Mouse (Mus musculus): ENCODE data around the gene Ramp1.
A peak's percentile ranks its signal among the peaks of the same experiment; 100 is the strongest.

Gene Ramp1

GRCm38 (mm10) chr1:91201122-91201521 is 21.5 kb downstream of the Ramp1 start:
- peak in 1 of 2 experiments; percentile 3 for DNase-seq

- DNase-seq, result no peak
Measured at GRCm38 (mm10) chr1:91204221-91204765, 24.7 kb downstream of the Ramp1 start.

GRCm38 (mm10) chr1:91205651-91206050 is 26.0 kb downstream of the Ramp1 start:
- no peak for DNase-seq

GRCm38 (mm10) chr1:91206336-91206735 is 26.7 kb downstream of the Ramp1 start:
- DNase-seq, result no peak

- no peak for DNase-seq
Measured at GRCm38 (mm10) chr1:91206873-91207272, 27.3 kb downstream of the Ramp1 start.

- DNase-seq, result peak in 1 of 2 experiments; percentile 11
Measured at GRCm38 (mm10) chr1:91207334-91208074, 27.9 kb downstream of the Ramp1 start.

- DNase-seq, result peak in 1 of 2 experiments; percentile 6
Measured at GRCm38 (mm10) chr1:91209343-91209742, 29.7 kb downstream of the Ramp1 start.

- DNase-seq, result peak in 1 of 2 experiments; percentile 22
Measured at GRCm38 (mm10) chr1:91209785-91210184, 30.2 kb downstream of the Ramp1 start.

GRCm38 (mm10) chr1:91211099-91211498 is 31.5 kb downstream of the Ramp1 start:
- peak; percentile 78 for DNase-seq

GRCm38 (mm10) chr1:91211591-91212008 is 32.0 kb downstream of the Ramp1 start:
- no peak for DNase-seq

GRCm38 (mm10) chr1:91215264-91215663 is 35.6 kb downstream of the Ramp1 start:
- DNase-seq, result peak in 1 of 2 experiments; percentile 3

GRCm38 (mm10) chr1:91215981-91216380 is 36.4 kb downstream of the Ramp1 start:
- peak in 1 of 2 experiments; percentile 27 for DNase-seq

- peak in 1 of 2 experiments; percentile 5 for DNase-seq
Measured at GRCm38 (mm10) chr1:91216504-91217267, 37.1 kb downstream of the Ramp1 start.

GRCm38 (mm10) chr1:91219641-91220321 is 40.2 kb downstream of the Ramp1 start:
- peak in 1 of 2 experiments; percentile 3 for DNase-seq

GRCm38 (mm10) chr1:91220322-91220672 is 40.7 kb downstream of the Ramp1 start:
- DNase-seq, result no peak

- peak in 1 of 2 experiments; percentile 2 for DNase-seq
Measured at GRCm38 (mm10) chr1:91226562-91226961, 46.9 kb downstream of the Ramp1 start.

- peak in 1 of 2 experiments; percentile 4 for DNase-seq
Measured at GRCm38 (mm10) chr1:91227381-91228054, 47.9 kb downstream of the Ramp1 start.

- DNase-seq, result no peak
Measured at GRCm38 (mm10) chr1:91231142-91231541, 51.5 kb downstream of the Ramp1 start.

- no peak for DNase-seq
Measured at GRCm38 (mm10) chr1:91231896-91232295, 52.3 kb downstream of the Ramp1 start.

GRCm38 (mm10) chr1:91235395-91235794 is 55.8 kb downstream of the Ramp1 start:
- no peak for DNase-seq

GRCm38 (mm10) chr1:91237676-91238075 is 58.1 kb downstream of the Ramp1 start:
- no peak for DNase-seq

GRCm38 (mm10) chr1:91239112-91239511 is 59.5 kb downstream of the Ramp1 start:
- DNase-seq, result peak; percentile 77 to 78
